Comparison of ENCODE assay signal across 8 mouse cellular contexts in the genomic region with DNA sequence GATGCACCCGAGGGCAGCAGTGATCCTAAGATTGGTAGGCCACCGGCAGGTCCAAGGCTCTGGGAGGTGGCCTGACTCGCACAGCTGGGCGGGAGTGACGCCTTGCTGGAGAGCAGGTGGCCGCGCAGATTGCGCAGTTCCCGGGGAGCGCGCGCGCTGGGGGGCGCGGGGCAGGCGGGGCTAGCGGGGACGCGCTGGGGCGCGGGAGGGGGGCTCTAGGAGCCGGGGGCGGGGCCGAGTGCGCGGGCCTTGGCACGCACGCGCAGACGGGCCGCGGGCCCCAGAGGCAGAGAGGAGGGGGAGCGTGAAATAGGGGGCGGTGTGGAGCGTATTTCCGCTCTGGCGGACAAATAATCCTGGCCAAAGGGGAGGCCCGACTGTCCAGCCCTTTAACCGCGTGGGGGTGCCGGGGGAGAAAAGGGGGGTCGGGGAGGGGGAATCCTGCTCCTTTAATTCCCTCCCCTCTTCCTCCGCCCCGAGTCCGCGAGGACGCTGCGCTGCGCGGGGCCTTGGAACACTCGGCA. TPM values are rescaled to one million over a fixed set of nuclear protein-coding genes. Genes with fewer than 3 reads are reported as not detected.
A peak's percentile ranks its signal among the peaks of the same experiment; 100 is the strongest.
DNase-seq lines count a peak whose midpoint lies in the region; ATAC-seq and TF ChIP-seq lines count a peak whose summit lies in the region.

No protein-coding gene starts in this region.

- peak; percentile 90 for ATAC-seq in embryonic facial prominence, embryonic 14.5 days (ENCODE audit: low read depth)
- ATAC-seq in limb, embryonic 13.5 days (ENCODE audit: low FRiP score, low read depth) = peak; percentile 88
- peak; percentile 89 for ATAC-seq in midbrain, embryonic 15.5 days (replicated peaks)

- H3K4me1 ChIP-seq in bone marrow, adult 2 months (ENCODE audit: control insufficient read depth, insufficient read depth, low read length) = peaks cover 5% of the 10 kb centered on the region
- peaks cover 12% of the 10 kb centered on the region; the same call in 1 of the 2 replicates for H3K4me1 ChIP-seq in embryonic facial prominence, embryonic 14.5 days (ENCODE audit: control insufficient read depth, insufficient read depth, low read length)
- H3K4me1 ChIP-seq in limb, embryonic 13.5 days = peaks cover 31% of the 10 kb centered on the region
- H3K4me1 ChIP-seq in midbrain, embryonic 15.5 days = peaks cover 34% of the 10 kb centered on the region

- peak; percentile 96 for DNase-seq in A20 (ENCODE audit: low read depth, low spot score)
- DNase-seq in embryonic facial prominence, embryonic 14.5 days (ENCODE audit: low spot score) = peak; percentile 97
- DNase-seq in heart, adult 8-10 months (ENCODE audit: low spot score) = peak; percentile 91
- peak; percentile 91 to 92 for DNase-seq in kidney, adult 8-10 months
- peak; percentile 90 to 94 for DNase-seq in spleen, adult 18-20 months

- H3K4me3 ChIP-seq in bone marrow, adult 2 months (replicated peaks; ENCODE audit: control insufficient read depth, low read depth, low read length) = peak overlapping the region; percentile 77
- H3K4me3 ChIP-seq in embryonic facial prominence, embryonic 14.5 days (ENCODE audit: low read depth, low read length) = peak overlapping the region; percentile 80
- peak overlapping the region; percentile 77 for H3K4me3 ChIP-seq in limb, embryonic 13.5 days
- H3K4me3 ChIP-seq in midbrain, embryonic 15.5 days = peak overlapping the region; percentile 81

- 0 out of 2 replicates have a peak, but pooled peaks have one; percentile 55 for TF ChIP-seq POLR2A in bone marrow, adult 2 months (IDR thresholded peaks at IDR 0.05; ENCODE audit: borderline replicate concordance, control insufficient read depth, low read depth, low read length)

- no peaks in the 10 kb centered on the region for H3K9me3 ChIP-seq in embryonic facial prominence, embryonic 14.5 days (ENCODE audit: control insufficient read depth, low read length)
- H3K9me3 ChIP-seq in limb, embryonic 13.5 days = no peaks in the 10 kb centered on the region
- no peaks in the 10 kb centered on the region for H3K9me3 ChIP-seq in midbrain, embryonic 15.5 days

- peaks cover 9% of the 10 kb centered on the region; the same call in 1 of the 2 replicates for H3K36me3 ChIP-seq in embryonic facial prominence, embryonic 14.5 days (ENCODE audit: control insufficient read depth, insufficient read depth, low read length)
- peaks cover 9% of the 10 kb centered on the region for H3K36me3 ChIP-seq in limb, embryonic 13.5 days
- 0 out of 2 replicates have a peak, but pooled peaks cover 3% of the 10 kb centered on the region for H3K36me3 ChIP-seq in midbrain, embryonic 15.5 days (replicated peaks)

- peak overlapping the region; percentile 91 for H3K9ac ChIP-seq in embryonic facial prominence, embryonic 14.5 days (ENCODE audit: low read depth, low read length)
- H3K9ac ChIP-seq in limb, embryonic 13.5 days = peak overlapping the region; percentile 90
- H3K9ac ChIP-seq in midbrain, embryonic 15.5 days = peak overlapping the region; percentile 92

- WGBS in bone marrow, adult 2 months = under 1% methylated on average over 51 of the region's 51 CpGs
- WGBS in embryonic facial prominence, embryonic 14.5 days = 0% methylated on average over 10 of the region's 51 CpGs
- 1% methylated on average over 27 of the region's 51 CpGs for WGBS in limb, embryonic 13.5 days
- WGBS in midbrain, embryonic 15.5 days = under 1% methylated on average over 23 of the region's 51 CpGs

- H3K27me3 ChIP-seq in embryonic facial prominence, embryonic 14.5 days (replicated peaks; ENCODE audit: control insufficient read depth, insufficient read depth, low read length) = no peaks in the 10 kb centered on the region
- no peaks in the 10 kb centered on the region for H3K27me3 ChIP-seq in limb, embryonic 13.5 days
- no peaks in the 10 kb centered on the region for H3K27me3 ChIP-seq in midbrain, embryonic 15.5 days (replicated peaks)

- H3K4me2 ChIP-seq in embryonic facial prominence, embryonic 14.5 days (ENCODE audit: low read depth, low read length) = peak overlapping the region; percentile 84
- H3K4me2 ChIP-seq in limb, embryonic 13.5 days (replicated peaks) = peak overlapping the region; percentile 89
- peak overlapping the region; percentile 91 for H3K4me2 ChIP-seq in midbrain, embryonic 15.5 days

- 0 out of 2 replicates have a peak, but pooled peaks have one; percentile 19 for TF ChIP-seq CTCF in bone marrow, adult 2 months (IDR thresholded peaks at IDR 0.05; ENCODE audit: control insufficient read depth, insufficient read depth, low read length)

- H3K27ac ChIP-seq in bone marrow, adult 2 months (ENCODE audit: control insufficient read depth, insufficient read depth, low read depth, low read length, poor library complexity) = peak overlapping the region; percentile 2
- peak overlapping the region; percentile 90 for H3K27ac ChIP-seq in embryonic facial prominence, embryonic 14.5 days (replicated peaks; ENCODE audit: low read depth, low read length)
- H3K27ac ChIP-seq in limb, embryonic 13.5 days = peak overlapping the region; percentile 90
- H3K27ac ChIP-seq in midbrain, embryonic 15.5 days = peak overlapping the region; percentile 95

RNA-seq across cellular contexts. Expression of a gene that starts 3.9 kb away (rescaled TPM):
- polyA plus RNA-seq in bone marrow, adult 2 months (2011; ENCODE audit: insufficient read depth, insufficient read length, low replicate concordance, missing spikeins) = 3.7 and 5.9 TPM in 2 replicates
- 4.0 and 5.6 TPM in 2 replicates for polyA plus RNA-seq in embryonic facial prominence, embryonic 14.5 days (2014; fragmentation: Nextera tagmentation; extraction: Ambion mirVana)
- 1 to 10 TPM; 1.8 to 4.1 (median 3.0) TPM for total RNA-seq in heart, adult 8-10 months (2022)
- polyA plus RNA-seq in limb, embryonic 13.5 days (2015; fragmentation: Nextera tagmentation; extraction: Ambion mirVana) = 1.6 and 2.4 TPM in 2 replicates
- 2.1 and 3.1 TPM in 2 replicates for polyA plus RNA-seq in midbrain, embryonic 15.5 days (2015; fragmentation: Nextera tagmentation; extraction: Ambion mirVana)

RNA-seq across cellular contexts. Expression of a gene that starts 4.1 kb away (rescaled TPM):
- 60.6 and 104 TPM in 2 replicates for polyA plus RNA-seq in bone marrow, adult 2 months (2011; ENCODE audit: insufficient read depth, insufficient read length, low replicate concordance, missing spikeins)
- polyA plus RNA-seq in embryonic facial prominence, embryonic 14.5 days (2014; fragmentation: Nextera tagmentation; extraction: Ambion mirVana) = 61.0 and 65.7 TPM in 2 replicates
- total RNA-seq in heart, adult 8-10 months (2022) = 10 to 100 TPM; 41.5 to 45.8 (median 42.4) TPM
- 97.0 and 103 TPM in 2 replicates for polyA plus RNA-seq in limb, embryonic 13.5 days (2015; fragmentation: Nextera tagmentation; extraction: Ambion mirVana)
- polyA plus RNA-seq in midbrain, embryonic 15.5 days (2015; fragmentation: Nextera tagmentation; extraction: Ambion mirVana) = 113 and 119 TPM in 2 replicates

RNA-seq across cellular contexts. Expression of a gene that starts 12.3 kb away (rescaled TPM):
- polyA plus RNA-seq in bone marrow, adult 2 months (2011; ENCODE audit: insufficient read depth, insufficient read length, low replicate concordance, missing spikeins) = 2.0 TPM in 1 of 2 replicates, not detected in the other
- polyA plus RNA-seq in embryonic facial prominence, embryonic 14.5 days (2014; fragmentation: Nextera tagmentation; extraction: Ambion mirVana) = not detected in 2 replicates
- total RNA-seq in heart, adult 8-10 months (2022) = not detected
- not detected in 2 replicates for polyA plus RNA-seq in limb, embryonic 13.5 days (2015; fragmentation: Nextera tagmentation; extraction: Ambion mirVana)
- polyA plus RNA-seq in midbrain, embryonic 15.5 days (2015; fragmentation: Nextera tagmentation; extraction: Ambion mirVana) = 0.18 TPM in 1 of 2 replicates, not detected in the other

RNA-seq across cellular contexts. Expression of a gene that starts 14.9 kb away (rescaled TPM):
- polyA plus RNA-seq in bone marrow, adult 2 months (2011; ENCODE audit: insufficient read depth, insufficient read length, low replicate concordance, missing spikeins) = 2.8 and 5.7 TPM in 2 replicates
- polyA plus RNA-seq in embryonic facial prominence, embryonic 14.5 days (2014; fragmentation: Nextera tagmentation; extraction: Ambion mirVana) = 0.83 and 1.0 TPM in 2 replicates
- total RNA-seq in heart, adult 8-10 months (2022) = 1 to 10 TPM; 8.5 to 9.9 (median 9.1) TPM
- polyA plus RNA-seq in limb, embryonic 13.5 days (2015; fragmentation: Nextera tagmentation; extraction: Ambion mirVana) = 5.4 TPM in 2 replicates
- polyA plus RNA-seq in midbrain, embryonic 15.5 days (2015; fragmentation: Nextera tagmentation; extraction: Ambion mirVana) = 17.4 and 17.5 TPM in 2 replicates

RNA-seq across cellular contexts. Expression of a gene that starts 20.1 kb away (rescaled TPM):
- polyA plus RNA-seq in bone marrow, adult 2 months (2011; ENCODE audit: insufficient read depth, insufficient read length, low replicate concordance, missing spikeins) = 1.3 TPM in 1 of 2 replicates, not detected in the other
- 0.14 and 0.53 TPM in 2 replicates for polyA plus RNA-seq in embryonic facial prominence, embryonic 14.5 days (2014; fragmentation: Nextera tagmentation; extraction: Ambion mirVana)
- not detected for total RNA-seq in heart, adult 8-10 months (2022)
- polyA plus RNA-seq in limb, embryonic 13.5 days (2015; fragmentation: Nextera tagmentation; extraction: Ambion mirVana) = 0.14 TPM in 1 of 2 replicates, not detected in the other
- not detected in 2 replicates for polyA plus RNA-seq in midbrain, embryonic 15.5 days (2015; fragmentation: Nextera tagmentation; extraction: Ambion mirVana)

Comparison
In these comparisons a context has a peak if more than half of its experiments do, and no peak if none do; other contexts are left out.
1. Peak in every context shown above with its lines: DNase-seq, ATAC-seq, H3K4me3 ChIP-seq and H3K27ac ChIP-seq.
2. H3K27ac ChIP-seq: peak in every context shown above with its lines; median percentile 95 in midbrain, embryonic 15.5 days; 90 in embryonic facial prominence, embryonic 14.5 days; 90 in limb, embryonic 13.5 days; 2 in bone marrow, adult 2 months.